Mouse (Mus musculus) adrenal gland, postnatal 14 days (tissue): ENCODE results near the gene Cox5a. TPM values are rescaled to one million over a fixed set of nuclear protein-coding genes. Genes with fewer than 3 reads are reported as not detected.

ENCODE experiments used
- DNase-seq: peaks from one replicate; pipeline ENCODE4 v3.0.0; 2021; ENCODE audit warnings: mixed read lengths
- long read RNA-seq, 2 experiments: library from polyadenylated mRNA; stranded (forward); transcript quantifications; one replicate each; pipeline ENCODE4 v2.0.0; 2021
- total RNA-seq: library from RNA; stranded (reverse); gene quantifications from 2 replicates; pipeline ENCODE4 v1.2.3, GENCODE M21; 2021

The Cox5a gene
- 1,056 and 1,152 TPM in 2 replicates for total RNA-seq
- long read RNA-seq, experiment 1, transcript Cox5a-201 (5 exons, 645 nt) = major isoform, 606 of 629 reads
- long read RNA-seq, experiment 1, partial matches to known transcripts = 9 of 629 reads
- long read RNA-seq, experiment 1, other reads (novel, unspliced or antisense) = 12 of 629 reads
- long read RNA-seq, experiment 2, transcript Cox5a-201 (5 exons, 645 nt) = major isoform, 789 of 841 reads
- long read RNA-seq, experiment 2, partial matches to known transcripts = 38 of 841 reads
- long read RNA-seq, experiment 2, other reads (novel, unspliced or antisense) = 12 of 841 reads

- DNase-seq = peak; percentile 96
Measured at GRCm38 (mm10) chr9:57521056-57521911, at the start of gene Cox5a. TSS of gene Cox5a (plus strand) at chr9:57521274.

DNA sequence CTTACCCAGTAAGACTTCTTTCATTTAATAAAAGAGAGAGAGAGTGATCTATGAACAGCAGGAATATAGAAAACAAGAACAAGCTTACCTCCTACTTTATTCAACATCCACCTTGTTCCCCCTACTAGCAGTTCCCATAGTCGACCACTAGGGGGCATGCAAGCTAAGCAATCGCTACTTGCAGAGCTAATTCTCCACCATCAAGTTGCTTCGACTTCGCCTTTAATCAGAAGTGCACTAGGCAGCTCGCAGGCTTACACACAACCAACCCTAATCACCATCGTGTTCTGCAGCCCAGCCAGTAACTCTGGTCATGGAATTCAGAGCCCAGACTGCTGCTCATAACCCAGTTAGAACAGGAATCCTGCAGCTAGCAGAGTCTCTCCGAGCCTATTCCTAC lies 35.3 kb upstream of the Cox5a start:
- DNase-seq = peak; percentile 90

GRCm38 (mm10) chr9:57487807-57488206 lies 33.3 kb upstream of the Cox5a start:
- DNase-seq = no peak

GRCm38 (mm10) chr9:57493532-57493931 lies 27.5 kb upstream of the Cox5a start:
- peak; percentile 18 for DNase-seq

DNA sequence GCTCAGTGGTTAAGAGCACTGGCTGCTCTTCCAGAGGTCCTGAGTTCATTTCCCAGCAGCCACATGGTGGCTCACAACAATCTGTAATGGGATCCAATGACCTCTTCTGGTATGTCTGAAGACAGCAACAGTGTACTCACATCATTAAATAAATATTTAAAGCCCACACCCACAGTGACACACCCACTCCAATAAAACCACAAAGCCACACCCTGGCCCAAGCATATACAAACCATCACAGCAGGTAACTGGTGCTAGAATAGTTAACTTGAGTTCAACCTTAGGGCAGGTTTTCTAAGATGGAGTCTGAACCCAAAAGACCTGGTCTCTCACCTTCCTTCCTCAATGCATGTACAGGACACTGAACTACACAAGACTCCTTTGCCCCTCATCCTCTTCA lies 26.1 kb upstream of the Cox5a start:
- DNase-seq = no peak

GRCm38 (mm10) chr9:57497236-57497635 lies 23.8 kb upstream of the Cox5a start:
- no peak for DNase-seq

DNA sequence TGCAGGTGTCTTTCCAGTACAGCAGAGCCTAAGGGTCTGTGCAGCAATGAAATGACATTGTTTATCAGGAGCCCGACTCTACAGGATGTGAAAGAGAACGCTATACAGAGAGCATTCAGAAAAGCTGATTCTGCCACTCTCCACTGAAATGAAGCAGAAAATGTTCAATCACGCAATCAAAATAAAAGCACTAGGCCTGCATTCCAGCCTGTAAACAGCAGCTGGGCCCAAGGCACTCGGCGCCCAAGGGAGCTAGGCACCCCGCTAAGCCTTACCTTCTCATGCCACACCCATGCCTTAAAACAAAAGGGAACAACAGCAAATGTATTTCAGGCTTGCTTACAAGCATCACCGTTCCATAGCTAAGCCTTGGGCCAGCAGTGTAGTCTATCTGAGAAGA lies 22.5 kb upstream of the Cox5a start:
- no peak for DNase-seq

DNA sequence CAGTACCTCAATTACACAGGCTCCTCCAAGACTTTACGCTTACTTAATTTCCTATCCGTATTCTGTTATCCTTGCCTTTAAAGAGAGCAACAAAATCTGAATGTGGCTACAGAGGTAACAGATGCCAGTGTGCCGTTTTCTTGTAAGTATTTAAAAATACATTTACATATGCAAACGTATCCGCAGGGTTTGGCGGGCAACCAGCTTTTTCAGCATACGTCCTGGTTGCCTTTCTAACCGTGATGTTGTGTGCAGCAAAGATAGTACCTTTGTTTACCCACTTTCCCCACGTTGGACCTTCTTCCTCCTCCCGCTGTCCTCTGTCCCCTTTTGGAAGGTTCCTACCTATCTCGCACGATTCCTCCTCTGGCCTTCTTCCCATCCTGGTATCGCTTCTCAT lies 19.6 kb upstream of the Cox5a start:
- DNase-seq = no peak

DNA sequence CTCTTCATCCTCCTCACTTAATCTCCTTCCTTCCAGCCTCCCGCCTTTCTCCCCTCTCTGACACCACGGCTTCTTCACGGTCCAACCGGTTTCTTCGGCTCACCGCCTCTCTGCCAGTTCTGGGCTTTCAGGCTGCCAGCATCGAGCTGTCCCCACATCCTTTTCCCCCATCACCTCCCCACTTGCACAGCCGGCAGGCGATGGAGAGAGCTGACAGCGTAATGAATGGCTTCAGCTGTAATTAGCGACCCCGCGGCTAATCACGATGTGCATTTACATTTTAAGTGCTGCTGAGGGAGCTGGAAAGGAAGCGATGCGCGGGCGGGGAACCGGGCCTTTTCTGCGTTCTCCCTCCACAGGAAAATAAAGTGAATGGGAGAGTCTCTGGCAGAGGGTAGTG lies 19.2 kb upstream of the Cox5a start:
- no peak for DNase-seq

- peak; percentile 35 for DNase-seq
Measured at GRCm38 (mm10) chr9:57502911-57503621, 18.0 kb upstream of the Cox5a start.

GRCm38 (mm10) chr9:57503622-57504380 lies 17.3 kb upstream of the Cox5a start, which contains the start of gene Rpp25:
TSS of gene Rpp25 (plus strand) at chr9:57504026.
- DNase-seq = peak; percentile 85

- DNase-seq = peak; percentile 78
Measured at GRCm38 (mm10) chr9:57504381-57504700, 16.7 kb upstream of the Cox5a start.

DNA sequence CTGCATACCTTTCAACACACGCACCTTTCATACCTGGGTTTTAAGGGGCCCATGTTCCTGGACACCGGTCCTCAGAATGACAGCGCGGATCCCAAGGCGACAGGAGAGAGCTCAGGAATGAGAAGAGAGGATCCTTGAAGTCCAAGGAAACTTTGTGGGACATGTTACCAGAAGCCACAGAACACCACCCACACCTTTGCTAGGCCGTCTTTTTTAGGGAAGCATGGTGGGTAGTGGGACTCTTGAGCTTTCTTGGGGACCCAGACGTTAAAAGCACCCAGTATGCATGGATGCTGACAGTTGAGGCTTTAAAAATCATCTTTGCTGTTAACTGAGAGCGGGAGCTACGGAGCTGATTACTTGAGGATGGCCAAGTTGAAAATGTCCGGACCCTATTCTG lies 16.2 kb upstream of the Cox5a start:
- DNase-seq = no peak

DNA sequence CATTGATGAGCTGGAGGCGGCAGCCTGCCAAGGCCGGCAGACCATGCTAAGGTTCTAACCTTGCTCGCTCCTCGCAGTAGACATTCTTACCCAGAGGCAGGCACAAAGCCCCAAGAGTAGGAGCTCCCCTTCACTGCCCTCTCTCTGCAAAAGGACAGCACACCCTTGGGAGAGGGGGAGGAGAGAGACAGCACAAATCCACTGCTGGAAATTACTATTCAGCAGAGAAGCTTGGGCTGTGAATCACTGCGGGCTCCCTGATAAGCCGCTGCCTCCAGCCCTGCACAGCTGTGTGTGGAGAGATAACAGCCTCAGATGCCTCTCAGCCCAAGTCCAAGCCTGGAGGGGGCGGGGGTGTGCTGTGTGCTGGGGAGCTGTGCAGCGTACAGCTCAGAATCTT lies 15.4 kb upstream of the Cox5a start:
- peak; percentile 84 for DNase-seq

DNA sequence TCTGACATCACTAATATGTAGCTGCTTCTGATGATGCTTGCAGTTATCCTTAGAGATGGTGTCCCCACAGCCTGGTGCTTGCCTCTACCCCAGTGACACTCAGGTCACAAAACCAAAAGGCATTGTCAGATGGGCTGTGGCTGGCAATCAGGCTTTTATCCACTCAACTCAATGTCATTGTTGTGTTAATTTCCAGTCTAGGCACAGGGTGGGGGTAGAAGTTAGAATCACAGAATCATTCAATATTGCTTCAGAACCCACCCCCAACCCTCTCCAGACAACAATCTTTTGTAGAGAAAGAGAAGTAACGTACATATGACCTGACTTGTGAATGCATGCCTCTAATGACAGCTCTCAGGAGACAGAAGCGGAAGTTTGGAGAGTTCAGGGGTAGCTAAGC lies 10.5 kb upstream of the Cox5a start:
- DNase-seq = no peak

DNA sequence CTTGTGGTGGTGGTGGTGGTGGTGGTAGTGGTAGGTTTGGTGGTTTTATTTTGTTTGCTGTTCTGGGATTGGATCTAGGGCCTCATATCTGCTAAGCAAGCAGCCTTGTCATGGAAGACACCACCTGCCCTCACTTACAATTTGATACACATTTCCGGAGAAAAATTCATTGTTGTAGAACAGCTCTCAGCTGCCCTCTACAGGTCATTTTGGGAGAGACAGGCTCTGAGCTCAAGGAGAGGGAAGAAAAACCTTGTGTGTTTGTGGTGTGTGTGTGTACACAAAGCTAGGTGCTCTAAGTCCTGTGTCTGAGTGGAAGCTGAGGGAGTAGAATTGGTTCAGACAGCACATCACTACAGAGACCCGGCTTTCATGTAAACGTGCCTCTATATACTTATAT lies 4.0 kb upstream of the Cox5a start:
- DNase-seq = peak; percentile 66

DNA sequence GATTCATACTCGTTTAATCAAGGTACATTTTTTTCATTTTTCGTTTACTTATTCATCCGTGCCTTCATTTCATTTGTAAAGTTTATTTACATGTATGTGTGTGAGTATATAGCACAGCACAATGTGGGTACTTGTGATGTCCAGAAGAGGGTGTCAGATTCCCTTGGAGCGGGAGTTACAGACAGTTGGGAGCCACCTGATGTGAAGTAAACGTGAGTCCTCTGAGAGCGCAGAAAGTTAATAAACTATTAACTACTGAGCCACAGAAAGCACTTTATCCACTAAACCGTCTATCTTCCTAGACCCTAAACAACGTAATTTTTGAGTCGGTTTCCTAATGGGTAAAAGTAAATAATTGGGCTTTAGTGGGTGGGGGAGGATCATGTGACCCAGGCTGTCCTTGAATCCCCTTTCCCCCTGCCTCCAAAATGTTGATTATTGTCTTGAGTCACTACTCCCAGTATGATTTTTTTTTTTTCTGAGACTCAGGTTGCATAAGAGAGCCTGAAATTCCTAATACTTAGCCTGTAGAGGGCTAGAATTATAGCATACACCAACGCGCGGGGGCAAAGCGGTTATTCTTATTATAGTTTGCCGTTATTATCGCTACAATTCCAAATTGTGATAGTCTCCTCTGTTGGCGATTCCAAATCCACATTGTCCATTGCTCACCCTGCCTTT lies 559 bp upstream of the Cox5a start:
- DNase-seq = no peak

DNA sequence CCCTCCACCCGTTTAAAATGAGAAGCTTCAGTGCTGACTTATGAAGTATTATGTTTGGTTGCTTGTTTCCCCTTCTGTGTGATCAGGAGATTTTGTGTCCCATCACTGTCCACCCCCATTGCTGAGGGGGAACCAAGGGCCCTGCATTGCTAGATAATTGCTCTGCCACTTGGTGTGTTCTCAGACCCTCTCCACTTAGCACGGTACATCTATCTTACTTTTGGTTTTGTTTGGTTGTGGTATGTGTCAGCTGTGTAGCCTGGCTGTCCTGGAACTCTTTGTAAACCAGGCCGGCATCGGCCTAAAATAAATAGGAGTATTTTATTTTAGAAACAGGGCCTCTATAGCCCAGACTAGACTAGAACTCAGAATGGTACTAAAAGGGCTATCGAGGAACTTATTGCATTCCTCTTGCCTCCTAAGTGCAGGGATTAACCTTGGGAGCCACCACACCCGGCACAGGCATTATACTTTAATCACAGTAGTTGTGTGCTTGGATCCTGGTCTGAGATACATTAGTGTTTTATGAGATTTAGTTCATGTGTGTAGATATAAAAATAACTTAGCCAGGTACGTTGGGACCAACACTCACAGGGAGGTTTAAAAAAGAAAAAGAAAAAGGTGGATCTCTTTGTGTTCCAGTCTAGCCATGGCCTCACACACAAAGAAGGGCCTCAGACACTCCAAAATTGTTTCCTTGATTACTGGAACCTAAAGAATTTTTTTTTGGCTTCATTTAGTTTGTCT lies 1.2 kb downstream of the Cox5a start:
- no peak for DNase-seq

DNA sequence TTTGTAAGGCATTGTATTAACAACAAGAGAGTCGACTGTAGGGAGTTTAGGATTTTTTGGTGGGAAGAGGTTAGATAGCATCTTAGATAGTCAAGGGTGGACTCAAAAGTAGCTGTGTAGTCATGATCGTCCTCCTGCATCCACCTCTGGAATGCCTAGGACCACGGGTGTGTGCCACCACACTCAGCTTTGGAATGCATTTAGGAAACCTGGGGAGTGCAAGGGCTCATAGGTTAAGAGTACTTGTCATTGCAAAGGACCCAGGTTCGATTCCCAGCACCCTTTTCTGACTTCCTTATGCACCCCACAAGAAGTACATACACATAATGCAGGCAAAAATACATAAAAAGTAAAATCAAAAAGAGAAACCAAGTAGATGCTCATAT lies 1.8 kb downstream of the Cox5a start:
- no peak for DNase-seq

DNA sequence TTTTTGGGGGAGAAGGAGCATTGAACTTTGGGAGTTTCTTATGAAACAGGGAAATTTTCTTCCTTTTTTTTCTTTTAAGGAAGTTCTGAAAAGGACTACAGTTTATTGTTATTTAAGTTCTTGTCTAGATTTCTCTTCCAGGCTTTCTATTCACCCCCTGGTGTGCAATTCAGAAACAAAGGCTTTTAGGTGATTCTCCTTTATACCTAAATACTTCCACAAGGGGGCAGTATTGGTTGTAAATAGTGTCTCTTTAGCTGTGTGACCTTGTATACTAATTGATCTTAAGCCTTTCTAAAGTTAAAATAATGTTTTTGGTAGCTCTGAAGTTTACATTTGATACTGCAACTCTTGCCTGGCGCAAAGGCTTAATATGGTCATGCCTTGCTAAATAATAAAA lies 2.7 kb downstream of the Cox5a start:
- DNase-seq = no peak

DNA sequence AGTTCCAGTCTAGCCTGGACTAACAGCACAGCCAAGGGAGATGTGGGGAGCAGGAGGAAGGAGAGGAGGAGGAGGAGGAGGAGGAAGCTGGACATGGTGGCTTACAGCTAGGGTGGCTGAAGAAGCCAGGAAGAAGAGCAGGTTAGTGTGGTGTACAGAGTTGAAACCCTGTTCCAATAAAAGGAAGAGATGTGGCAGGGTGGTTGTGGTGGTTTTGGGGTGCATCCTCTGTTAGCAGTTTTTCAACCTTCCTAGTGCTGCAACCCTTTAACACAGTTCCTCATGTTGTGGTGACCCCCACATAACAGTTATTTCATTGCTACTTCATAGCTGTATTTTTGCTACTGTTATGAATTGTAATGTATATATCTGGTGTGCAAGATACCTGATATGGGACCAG lies 3.4 kb downstream of the Cox5a start:
- DNase-seq = no peak
